Mouse (Mus musculus): Measurements from ENCODE around the gene Fus. TPM values are rescaled to one million over a fixed set of nuclear protein-coding genes. Genes with fewer than 3 reads are reported as not detected.
A peak's percentile ranks its signal among the peaks of the same experiment; 100 is the strongest.

The Fus gene
- polyA plus RNA-seq (2012; rRNA removed): 187 and 218 TPM in 2 replicates

- peak; percentile 62 for DNase-seq (ENCODE audit: low read depth, low spot score)
- under 1% methylated on average over 91 of the region's 92 CpGs for WGBS
Observed at GRCm38 (mm10) chr7:127967004-127967921, at the start of gene Fus. Gene Fus (plus strand): TSS chr7:127967457.

- WGBS: 48% methylated on average over 3 of the region's 3 CpGs
- DNase-seq (ENCODE audit: low read depth, low spot score): no peak
Observed at GRCm38 (mm10) chr7:127918203-127918602, 49.1 kb upstream of the Fus start.

GRCm38 (mm10) chr7:127919290-127919689 is 48.0 kb upstream of the Fus start:
- 81% methylated on average over 7 of the region's 7 CpGs for WGBS
- DNase-seq (ENCODE audit: low read depth, low spot score): no peak

GRCm38 (mm10) chr7:127921516-127921915 is 45.7 kb upstream of the Fus start:
- no peak for DNase-seq (ENCODE audit: low read depth, low spot score)
- 47% methylated on average over 8 of the region's 8 CpGs for WGBS

- no peak for DNase-seq (ENCODE audit: low read depth, low spot score)
- 21% methylated on average over 6 of the region's 6 CpGs for WGBS
Observed at GRCm38 (mm10) chr7:127922451-127923275, 44.6 kb upstream of the Fus start.

- WGBS: 35% methylated on average over 5 of the region's 5 CpGs
Observed at GRCm38 (mm10) chr7:127923714-127924113, 43.5 kb upstream of the Fus start.

GRCm38 (mm10) chr7:127925252-127925651 is 42.0 kb upstream of the Fus start:
- no peak for DNase-seq (ENCODE audit: low read depth, low spot score)
- WGBS: 37% methylated on average over 5 of the region's 5 CpGs

More at GRCm38 (mm10) chr7:127923714-127924113, 43.5 kb upstream of the Fus start:
- no peak for DNase-seq (ENCODE audit: low read depth, low spot score)

- DNase-seq (ENCODE audit: low read depth, low spot score): no peak
- WGBS: 49% methylated on average over 8 of the region's 8 CpGs
Observed at GRCm38 (mm10) chr7:127926066-127926465, 41.2 kb upstream of the Fus start.

- no peak for DNase-seq (ENCODE audit: low read depth, low spot score)
- 53% methylated on average over 11 of the region's 11 CpGs for WGBS
Observed at GRCm38 (mm10) chr7:127926846-127927245, 40.4 kb upstream of the Fus start.

GRCm38 (mm10) chr7:127927726-127928125 is 39.5 kb upstream of the Fus start:
- whole genome bisulfite sequencing: 56% methylated on average over 11 of the region's 11 CpGs
- no peak for DNase-seq (ENCODE audit: low read depth, low spot score)

GRCm38 (mm10) chr7:127928596-127928995 is 38.7 kb upstream of the Fus start:
- DNase-seq (ENCODE audit: low read depth, low spot score): no peak
- 25% methylated on average over 5 of the region's 5 CpGs for WGBS

- DNase-seq (ENCODE audit: low read depth, low spot score): no peak
- WGBS: 22% methylated on average over 6 of the region's 6 CpGs
Observed at GRCm38 (mm10) chr7:127929923-127930322, 37.3 kb upstream of the Fus start, which contains the start of gene Prss8. Gene Prss8 (minus strand): TSS chr7:127930104.

GRCm38 (mm10) chr7:127930636-127931035 is 36.6 kb upstream of the Fus start:
- no peak for DNase-seq (ENCODE audit: low read depth, low spot score)
- WGBS: 32% methylated on average over 5 of the region's 5 CpGs

GRCm38 (mm10) chr7:127931351-127932135 is 35.7 kb upstream of the Fus start:
- no peak for DNase-seq (ENCODE audit: low read depth, low spot score)
- WGBS: 15% methylated on average over 13 of the region's 13 CpGs

GRCm38 (mm10) chr7:127932273-127933031 is 34.8 kb upstream of the Fus start:
- no peak for DNase-seq (ENCODE audit: low read depth, low spot score)
- 22% methylated on average over 13 of the region's 13 CpGs for WGBS

- 86% methylated on average over 5 of the region's 5 CpGs for WGBS
- no peak for DNase-seq (ENCODE audit: low read depth, low spot score)
Observed at GRCm38 (mm10) chr7:127934075-127934474, 33.2 kb upstream of the Fus start.

- WGBS: 6% methylated on average over 32 of the region's 32 CpGs
- no peak for DNase-seq (ENCODE audit: low read depth, low spot score)
Observed at GRCm38 (mm10) chr7:127935028-127935722, 32.1 kb upstream of the Fus start.

GRCm38 (mm10) chr7:127935748-127936159 is 31.5 kb upstream of the Fus start:
- WGBS: under 1% methylated on average over 38 of the region's 38 CpGs
- DNase-seq (ENCODE audit: low read depth, low spot score): no peak
